Mouse (Mus musculus) lung, adult 2 months (tissue): ENCODE measurements at regions not wholly inside any gene's neighbourhood (a gene's known extent, or its start where the extent isn't known, plus 50 kb on each side); places are given as distances from the start of the nearest gene placed in this dataset.

Source experiments
- CTCF ChIP-seq: fragments of 200-500 bp; IDR thresholded peaks from 2 replicates; pipeline ENCODE4 v1.5.1; 2011; ENCODE audit warnings: mild to moderate bottlenecking, low read length, control low read depth; ENCODE audit not compliant: insufficient read depth
- POLR2A ChIP-seq: fragments of 200-500 bp; IDR thresholded peaks from 2 replicates; pipeline ENCODE4 v1.6.1; 2011; ENCODE audit warnings: low read depth, mild to moderate bottlenecking, control low read depth, low read length, borderline replicate concordance; ENCODE audit errors: extremely low read depth

DNA sequence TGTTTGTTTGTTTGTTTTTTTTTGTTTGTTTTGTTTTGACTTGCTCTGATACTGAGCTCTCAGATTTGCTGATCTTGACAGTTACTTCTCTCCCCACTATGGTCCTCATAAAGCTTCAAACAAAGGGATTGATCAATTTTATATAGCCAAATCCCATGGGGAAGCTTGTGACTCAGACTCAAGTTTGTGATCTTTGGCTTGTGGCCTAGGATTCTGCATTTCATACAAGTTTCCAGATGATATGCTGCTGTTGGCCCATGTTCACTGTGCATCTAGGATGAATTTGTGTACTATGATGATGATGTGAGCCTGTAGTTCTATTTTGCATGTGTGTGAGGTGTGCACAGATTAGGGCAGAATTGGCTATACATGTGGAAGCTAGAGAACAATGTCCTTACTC is 289.7 kb upstream of the Ptger4 start:
- TF ChIP-seq CTCF (no peak), POLR2A (no peak)
